Mouse (Mus musculus): ENCODE results near the gene Creld2. TPM values are rescaled to one million over a fixed set of nuclear protein-coding genes. Genes with fewer than 3 reads are reported as not detected.

Gene Creld2
- polyA plus RNA-seq, 1 experiment from 2014 or later = 62.4 TPM

DNA sequence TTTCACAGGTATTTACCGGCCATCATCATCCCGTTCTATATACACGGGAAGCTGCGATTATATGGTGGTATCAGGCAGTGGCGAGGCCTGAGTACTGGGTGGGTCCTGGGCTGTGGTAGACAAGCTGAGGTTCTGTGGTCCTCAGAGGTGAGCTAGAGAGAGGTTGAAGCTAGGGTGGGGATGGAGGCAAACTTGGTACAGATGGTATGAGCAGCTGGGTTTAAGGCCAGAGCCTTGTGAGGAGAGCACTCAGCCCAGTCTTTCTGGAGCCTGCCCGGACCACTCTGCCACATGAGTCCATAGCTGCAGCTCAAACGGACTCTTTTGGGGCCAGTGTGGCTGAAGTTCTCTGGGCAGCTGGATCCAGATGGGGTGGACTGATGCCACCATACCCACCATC is 37.9 kb downstream of the Creld2 start:
- ATAC-seq (ENCODE audit: low read depth) = no peak
- H3K27me3 ChIP-seq = no peaks in the 10 kb centered on the region
- 94% methylated on average over 7 of the region's 7 CpGs for WGBS
- no peak overlapping the region for H3K9ac ChIP-seq
- peaks cover 14% of the 10 kb centered on the region for H3K4me1 ChIP-seq (replicated peaks)
- H3K27ac ChIP-seq (replicated peaks) = no peak overlapping the region
- no peak overlapping the region for H3K4me3 ChIP-seq
- H3K36me3 ChIP-seq = no peaks in the 10 kb centered on the region
- no peaks in the 10 kb centered on the region for H3K9me3 ChIP-seq
- no peak overlapping the region for H3K4me2 ChIP-seq

DNA sequence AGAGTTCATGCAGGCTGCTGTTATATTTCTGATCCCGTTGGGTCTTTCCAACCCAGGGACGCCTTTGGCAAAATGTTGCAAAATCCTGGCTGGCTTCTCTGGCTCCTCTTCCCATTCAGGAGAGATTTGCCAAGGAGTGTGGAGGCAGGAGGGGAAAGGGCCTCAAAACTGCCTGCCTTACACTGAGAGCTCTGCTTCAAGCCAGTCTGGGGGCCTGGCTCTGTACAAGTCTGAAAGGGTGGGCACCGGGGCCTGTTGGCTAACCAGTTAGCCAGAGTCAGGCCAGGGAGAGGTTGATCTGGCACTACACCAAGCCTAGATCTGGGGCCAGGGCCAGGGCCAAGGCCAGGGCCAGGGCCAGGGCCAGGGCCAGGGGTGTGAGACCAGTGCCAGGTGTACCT is 38.7 kb downstream of the Creld2 start:
- H3K4me2 ChIP-seq = no peak overlapping the region
- no peak overlapping the region for H3K4me3 ChIP-seq
- 91% methylated on average over 3 of the region's 3 CpGs for WGBS
- peaks cover 19% of the 10 kb centered on the region for H3K4me1 ChIP-seq (replicated peaks)
- H3K27me3 ChIP-seq = no peaks in the 10 kb centered on the region
- no peaks in the 10 kb centered on the region for H3K9me3 ChIP-seq
- no peak overlapping the region for H3K9ac ChIP-seq
- ATAC-seq (ENCODE audit: low read depth) = no peak
- no peaks in the 10 kb centered on the region for H3K36me3 ChIP-seq
- H3K27ac ChIP-seq (replicated peaks) = no peak overlapping the region

DNA sequence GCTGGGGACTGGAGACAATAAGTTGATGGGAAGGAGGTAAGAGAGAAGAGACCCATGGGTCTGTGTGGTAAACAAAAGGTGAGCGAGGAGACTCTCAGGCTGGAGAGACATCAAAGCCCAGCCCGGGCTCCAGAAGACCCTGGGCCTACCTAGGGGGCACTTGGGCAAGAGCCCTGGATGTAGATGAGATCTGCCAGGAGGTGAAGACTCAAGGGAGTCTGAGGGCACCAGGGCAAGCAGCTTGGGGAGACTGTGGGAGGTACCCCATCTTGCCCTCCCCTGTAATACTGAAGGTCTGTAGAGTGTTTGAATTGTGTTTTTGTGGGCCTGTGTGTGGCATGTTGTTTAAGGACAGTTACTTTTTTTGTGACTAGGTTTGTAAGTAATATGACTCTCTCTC is 39.3 kb downstream of the Creld2 start:
- WGBS = 69% methylated on average over 2 of the region's 2 CpGs

DNA sequence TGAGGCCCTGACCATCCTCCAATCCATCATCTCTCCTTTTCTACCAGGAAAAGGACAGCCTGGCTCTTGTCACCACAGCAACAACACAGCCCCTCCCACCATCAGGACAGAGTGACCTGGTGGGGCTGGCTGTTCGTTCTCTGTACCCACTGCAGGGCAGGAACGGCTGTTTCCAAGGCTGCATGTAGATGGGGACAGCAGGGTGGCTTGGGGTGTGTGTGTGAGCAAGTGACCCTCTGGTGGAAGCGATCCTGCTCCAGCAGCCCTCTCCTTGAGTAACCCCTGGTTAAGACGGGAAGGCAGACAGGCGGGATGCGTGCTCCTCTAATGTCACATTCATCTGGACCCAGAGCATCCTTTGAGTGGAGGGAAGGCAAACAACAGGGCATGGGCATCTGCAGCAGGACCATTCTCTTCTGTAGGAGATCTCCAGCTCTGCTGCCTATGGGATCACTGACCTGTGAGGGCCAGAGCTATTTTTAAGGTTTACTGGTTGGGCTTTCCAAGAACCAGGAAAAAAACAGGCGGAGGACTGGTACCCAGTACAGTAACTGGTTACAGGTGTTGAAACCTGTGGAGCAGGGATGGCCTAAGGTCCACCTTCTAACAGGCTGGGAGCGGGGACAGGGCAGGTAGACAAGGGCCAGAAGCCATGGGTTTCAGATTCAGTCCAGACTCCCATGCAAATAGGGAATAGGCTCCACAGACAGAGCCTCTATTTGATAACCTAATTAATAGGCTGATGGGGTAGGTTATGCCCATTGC is 39.9 kb downstream of the Creld2 start:
- H3K27ac ChIP-seq (replicated peaks) = no peak overlapping the region
- ATAC-seq (ENCODE audit: low read depth) = no peak
- no peaks in the 10 kb centered on the region for H3K9me3 ChIP-seq
- peaks cover 23% of the 10 kb centered on the region for H3K4me1 ChIP-seq (replicated peaks)
- no peaks in the 10 kb centered on the region for H3K27me3 ChIP-seq
- no peak overlapping the region for H3K4me3 ChIP-seq
- WGBS = 71% methylated on average over 8 of the region's 8 CpGs
- H3K9ac ChIP-seq = no peak overlapping the region
- no peak overlapping the region for H3K4me2 ChIP-seq
- peaks cover 3% of the 10 kb centered on the region for H3K36me3 ChIP-seq

More for the DNA sequence above, 39.3 kb downstream of the Creld2 start:
- H3K9ac ChIP-seq = no peak overlapping the region
- no peak overlapping the region for H3K27ac ChIP-seq (replicated peaks)
- H3K4me2 ChIP-seq = no peak overlapping the region
- H3K36me3 ChIP-seq = no peaks in the 10 kb centered on the region
- H3K4me1 ChIP-seq (replicated peaks) = peaks cover 20% of the 10 kb centered on the region
- H3K4me3 ChIP-seq = no peak overlapping the region
- no peak for ATAC-seq (ENCODE audit: low read depth)
- no peaks in the 10 kb centered on the region for H3K27me3 ChIP-seq
- H3K9me3 ChIP-seq = no peaks in the 10 kb centered on the region

- WGBS = 92% methylated on average over 3 of the region's 3 CpGs
- no peak for ATAC-seq (ENCODE audit: low read depth)
- no peak overlapping the region for H3K27ac ChIP-seq (replicated peaks)
- H3K4me3 ChIP-seq = no peak overlapping the region
- no peaks in the 10 kb centered on the region for H3K27me3 ChIP-seq
- peaks cover 17% of the 10 kb centered on the region for H3K36me3 ChIP-seq
- no peak overlapping the region for H3K9ac ChIP-seq
- H3K9me3 ChIP-seq = no peaks in the 10 kb centered on the region
- no peak overlapping the region for H3K4me2 ChIP-seq
- peaks cover 32% of the 10 kb centered on the region for H3K4me1 ChIP-seq (replicated peaks)
These were observed 41.3 kb downstream of the Creld2 start for GRCm38 (mm10) chr15:88860781-88861180.

GRCm38 (mm10) chr15:88861772-88862622 is 42.6 kb downstream of the Creld2 start, which contains the start of gene Pim3:
Pim3 (plus strand) TSS chr15:88862186.
- under 1% methylated on average over 107 of the region's 107 CpGs for WGBS
- peak within 1 kb of the TSS; percentile 98 for H3K27ac ChIP-seq (replicated peaks)
- H3K9me3 ChIP-seq = no peaks in the 10 kb centered on the region
- peak within 1 kb of the TSS; percentile 94 for H3K4me3 ChIP-seq
- peak within 1 kb of the TSS; percentile 77 for H3K4me2 ChIP-seq
- H3K36me3 ChIP-seq = peaks cover 30% of the 10 kb centered on the region
- H3K9ac ChIP-seq = peak within 1 kb of the TSS; percentile 95
- H3K4me1 ChIP-seq (replicated peaks) = peaks cover 36% of the 10 kb centered on the region
- peak; percentile 81 for ATAC-seq (ENCODE audit: low read depth)
- H3K27me3 ChIP-seq = no peaks in the 10 kb centered on the region

DNA sequence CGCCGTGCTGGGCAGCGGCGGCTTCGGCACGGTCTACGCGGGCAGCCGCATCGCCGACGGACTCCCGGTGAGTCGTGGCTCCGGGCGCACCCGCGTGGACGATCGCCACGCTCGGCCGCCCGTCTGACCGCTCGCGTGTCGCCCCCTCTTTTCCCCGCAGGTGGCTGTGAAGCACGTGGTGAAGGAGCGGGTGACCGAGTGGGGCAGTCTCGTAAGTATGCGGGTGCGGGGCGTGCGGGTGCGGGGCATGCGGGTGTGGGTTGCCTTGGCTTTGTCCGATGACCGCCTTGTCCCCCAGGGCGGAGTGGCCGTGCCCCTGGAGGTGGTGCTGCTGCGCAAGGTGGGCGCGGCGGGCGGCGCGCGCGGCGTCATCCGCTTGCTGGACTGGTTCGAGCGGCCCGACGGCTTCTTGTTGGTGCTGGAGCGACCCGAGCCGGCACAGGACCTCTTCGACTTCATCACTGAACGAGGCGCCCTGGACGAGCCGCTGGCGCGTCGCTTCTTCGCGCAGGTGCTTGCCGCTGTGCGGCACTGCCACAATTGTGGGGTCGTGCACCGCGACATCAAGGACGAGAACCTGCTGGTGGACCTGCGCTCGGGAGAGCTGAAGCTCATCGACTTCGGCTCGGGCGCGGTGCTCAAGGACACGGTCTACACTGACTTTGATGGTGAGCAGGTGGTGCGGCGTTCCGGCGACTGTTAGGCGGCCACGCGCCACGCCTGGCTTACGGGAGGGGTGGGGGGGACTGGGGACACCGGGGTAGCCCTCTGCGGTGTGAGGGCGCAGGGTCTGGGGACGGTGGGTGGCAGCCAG is 43.6 kb downstream of the Creld2 start:
- Histone ChIP-seq H3K27ac (replicated peaks) (peak overlapping the region; percentile 98), H3K4me1 (replicated peaks) (peaks cover 36% of the 10 kb centered on the region), H3K4me2 (peak overlapping the region; percentile 77), H3K36me3 (peaks cover 36% of the 10 kb centered on the region), H3K9me3 (no peaks in the 10 kb centered on the region), H3K4me3 (peak overlapping the region; percentile 94), H3K9ac (peak overlapping the region; percentile 95), H3K27me3 (no peaks in the 10 kb centered on the region)
- under 1% methylated on average over 97 of the region's 98 CpGs for WGBS
- peak; percentile 29 for ATAC-seq (ENCODE audit: low read depth)

DNA sequence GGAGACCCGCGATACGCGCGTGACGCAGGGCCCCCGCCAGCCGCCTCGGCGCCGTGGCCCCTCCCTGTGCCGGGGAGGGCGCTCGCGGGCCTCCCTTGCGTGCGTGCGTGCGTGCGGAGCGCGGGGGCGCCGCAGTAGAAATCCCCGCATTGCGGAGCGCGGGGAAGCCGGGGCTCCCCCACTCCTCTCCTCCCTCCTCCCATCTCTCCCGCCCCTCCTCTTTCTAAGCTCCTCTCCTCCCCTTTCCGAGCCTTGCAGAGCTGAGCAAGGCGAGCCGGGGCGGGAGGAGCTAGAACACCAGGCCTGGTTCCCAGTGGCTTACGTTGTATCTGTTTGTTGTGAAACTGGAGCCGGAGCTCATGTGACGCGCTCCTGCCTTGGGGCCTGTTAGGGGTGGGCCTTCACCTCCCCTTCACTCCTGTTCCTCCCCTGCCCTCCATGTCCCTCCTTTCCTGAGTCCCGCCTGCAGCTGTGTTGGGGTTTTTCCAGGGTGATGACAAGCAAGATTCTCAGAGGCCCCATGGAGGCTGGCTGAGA is 44.3 kb downstream of the Creld2 start:
- peak; percentile 67 for ATAC-seq (ENCODE audit: low read depth)
- WGBS = 0% methylated on average over 26 of the region's 39 CpGs
- H3K4me3 ChIP-seq = peak overlapping the region; percentile 94
- H3K27ac ChIP-seq (replicated peaks) = peak overlapping the region; percentile 98
- H3K4me1 ChIP-seq (replicated peaks) = peaks cover 36% of the 10 kb centered on the region
- H3K27me3 ChIP-seq = no peaks in the 10 kb centered on the region
- H3K9me3 ChIP-seq = 0 out of 2 replicates have a peak, but pooled peaks cover 3% of the 10 kb centered on the region
- H3K9ac ChIP-seq = peak overlapping the region; percentile 95
- peak overlapping the region; percentile 77 for H3K4me2 ChIP-seq
- peaks cover 39% of the 10 kb centered on the region for H3K36me3 ChIP-seq

GRCm38 (mm10) chr15:88864270-88865030 is 45.0 kb downstream of the Creld2 start:
- Histone ChIP-seq H3K36me3 (peaks cover 39% of the 10 kb centered on the region), H3K4me1 (replicated peaks) (peaks cover 36% of the 10 kb centered on the region), H3K9ac (peak overlapping the region; percentile 95), H3K27me3 (no peaks in the 10 kb centered on the region), H3K9me3 (0 out of 2 replicates have a peak, but pooled peaks cover 3% of the 10 kb centered on the region), H3K27ac (replicated peaks) (peak overlapping the region; percentile 98), H3K4me3 (peak overlapping the region; percentile 94), H3K4me2 (peak overlapping the region; percentile 77)
- 48% methylated on average over 22 of the region's 22 CpGs for WGBS
- peak; percentile 25 for ATAC-seq (ENCODE audit: low read depth)

DNA sequence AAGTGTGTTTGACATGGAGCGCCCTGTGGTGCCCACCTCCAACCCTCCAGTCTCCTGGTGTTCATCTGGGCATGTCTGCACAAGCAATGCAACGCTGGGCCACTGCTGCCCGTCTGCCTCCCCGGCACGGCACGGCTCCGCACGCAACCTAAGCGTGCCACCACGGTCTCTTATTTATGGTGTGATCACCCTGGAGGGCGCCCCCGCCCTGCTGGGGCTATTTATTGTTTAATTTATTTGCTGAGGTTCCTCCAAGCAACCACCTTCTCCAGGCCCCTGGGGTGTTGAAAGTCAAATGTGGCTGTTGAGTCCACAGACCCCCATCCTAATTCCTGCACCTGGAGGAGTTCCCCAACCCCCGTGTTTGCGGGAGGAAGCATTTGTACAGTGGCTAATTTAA is 45.6 kb downstream of the Creld2 start:
- 0 out of 2 replicates have a peak, but pooled peaks cover 3% of the 10 kb centered on the region for H3K9me3 ChIP-seq
- H3K9ac ChIP-seq = no peak overlapping the region; the same call in 1 of the 2 replicates
- 79% methylated on average over 14 of the region's 14 CpGs for WGBS
- peaks cover 39% of the 10 kb centered on the region for H3K36me3 ChIP-seq
- no peak overlapping the region for H3K27ac ChIP-seq (replicated peaks)
- H3K27me3 ChIP-seq = no peaks in the 10 kb centered on the region
- H3K4me2 ChIP-seq = peak overlapping the region; percentile 77
- ATAC-seq (ENCODE audit: low read depth) = no peak
- H3K4me3 ChIP-seq = no peak overlapping the region
- H3K4me1 ChIP-seq (replicated peaks) = peaks cover 36% of the 10 kb centered on the region

Measured in neural tube, embryonic 13.5 days (tissue).